Mouse (Mus musculus): ENCODE data around the gene Armh4.

- no peak for TF ChIP-seq CTCF (IDR thresholded peaks at IDR 0.05; ENCODE audit: borderline replicate concordance, insufficient read depth, low read length)
- no peak for TF ChIP-seq POLR2A (IDR thresholded peaks at IDR 0.05; ENCODE audit: low read depth, low read length)
Observed at GRCm38 (mm10) chr14:49703432-49704200, 79.6 kb downstream of the Armh4 start.

Data from embryonic fibroblast, embryonic 13.5 days (primary cell).